Mouse (Mus musculus) embryonic fibroblast, embryonic 13.5 days (primary cell): Measurements from ENCODE around the gene Gpx3.
A peak's percentile ranks its signal among the peaks of the same experiment; 100 is the strongest.

Source experiments
- CTCF ChIP-seq: IDR thresholded peaks from 2 replicates; pipeline ENCODE4 v1.5.1; 2011; ENCODE audit warnings: mild to moderate bottlenecking, control low read depth, low read length, moderate library complexity, borderline replicate concordance; ENCODE audit not compliant: insufficient read depth
- POLR2A ChIP-seq: IDR thresholded peaks from 2 replicates; pipeline ENCODE4 v1.6.1; 2011; ENCODE audit warnings: low read depth, mild to moderate bottlenecking, control low read depth, low read length, moderate library complexity

GRCm38 (mm10) chr11:54918273-54918672, 16.0 kb downstream of the Gpx3 start:
- TF ChIP-seq CTCF: peak; percentile 25; the same call in 1 of the 2 replicates
- TF ChIP-seq POLR2A: no peak
